Mouse (Mus musculus) small intestine, adult 2 months (tissue): ENCODE measurements around the gene Appl2. TPM values are rescaled to one million over a fixed set of nuclear protein-coding genes. Genes with fewer than 3 reads are reported as not detected.
A peak's percentile ranks its signal among the peaks of the same experiment; 100 is the strongest.
"Not testable (repeated sequence)": the region's sequence is repeated elsewhere in the genome, so short reads cannot be mapped to it uniquely, and the experiment has no call there.

Source experiments
- H3K27ac ChIP-seq: fragments of 200-500 bp; 2 replicates; pipeline ENCODE4 v1.5.1; 2012; ENCODE audit warnings: low read depth, low read length, control low read depth, inconsistent platforms; ENCODE audit not compliant: insufficient read depth
- H3K27me3 ChIP-seq: fragments of 200-500 bp; 2 replicates; pipeline ENCODE4 v1.6.1; 2012; ENCODE audit warnings: mild to moderate bottlenecking, moderate library complexity, low read length, inconsistent platforms; ENCODE audit not compliant: control insufficient read depth, insufficient read depth
- H3K36me3 ChIP-seq: fragments of 200-500 bp; 2 replicates; pipeline ENCODE4 v1.6.1; 2012; ENCODE audit warnings: mild to moderate bottlenecking, low read length, control low read depth, inconsistent platforms; ENCODE audit not compliant: control insufficient read depth, insufficient read depth
- H3K4me1 ChIP-seq: fragments of 200-500 bp; 2 replicates; pipeline ENCODE4 v1.6.1; 2012; ENCODE audit warnings: low read length, inconsistent platforms, mixed read lengths; ENCODE audit not compliant: control insufficient read depth, insufficient read depth, insufficient read length
- H3K4me3 ChIP-seq: fragments of 200-500 bp; 2 replicates; pipeline ENCODE4 v1.5.1; 2012; ENCODE audit warnings: low read depth, mild to moderate bottlenecking, control low read depth, inconsistent platforms, low read length, moderate library complexity
- CTCF ChIP-seq: fragments of 200-500 bp; IDR thresholded peaks from 2 replicates; pipeline ENCODE4 v1.5.1; 2012; ENCODE audit warnings: low read depth, mild to moderate bottlenecking, control low read depth, inconsistent platforms, low read length, moderate library complexity, mixed read lengths; ENCODE audit not compliant: insufficient replicate concordance, insufficient read length; ENCODE audit errors: extremely low read depth
- POLR2A ChIP-seq: fragments of 200-500 bp; IDR thresholded peaks from 2 replicates; pipeline ENCODE4 v1.6.1; 2012; ENCODE audit warnings: low read depth, mild to moderate bottlenecking, control low read depth, inconsistent platforms, low read length, moderate library complexity
- WGBS: fragments of 180-500 bp; shearing (Covaris S2); methylation state at CpG from one replicate; pipeline ENCODE4 v1.1.7; 2018; 5-methylcytosine and 5-hydroxymethylcytosine counted together
- polyA plus RNA-seq: library from polyadenylated mRNA; depleted of rRNA; stranded (reverse); fragments of >200 nt; gene quantifications from 2 replicates; pipeline ENCODE4 v1.2.3, GENCODE M21; 2012

Appl2 gene
- polyA plus RNA-seq, 1 experiment: 33.9 TPM

GRCm38 (mm10) chr10:83660605-83661004, 12.1 kb upstream of the Appl2 start:
- Histone ChIP-seq H3K4me1 (peaks cover 6% of the 10 kb centered on the region; the same call in 1 of the 2 replicates), H3K36me3 (no peaks in the 10 kb centered on the region), H3K27ac (no peak overlapping the region), H3K27me3 (no peaks in the 10 kb centered on the region), H3K4me3 (no peak overlapping the region)
- 69% methylated on average over 4 of the region's 4 CpGs for WGBS
- no peak for TF ChIP-seq POLR2A

DNA sequence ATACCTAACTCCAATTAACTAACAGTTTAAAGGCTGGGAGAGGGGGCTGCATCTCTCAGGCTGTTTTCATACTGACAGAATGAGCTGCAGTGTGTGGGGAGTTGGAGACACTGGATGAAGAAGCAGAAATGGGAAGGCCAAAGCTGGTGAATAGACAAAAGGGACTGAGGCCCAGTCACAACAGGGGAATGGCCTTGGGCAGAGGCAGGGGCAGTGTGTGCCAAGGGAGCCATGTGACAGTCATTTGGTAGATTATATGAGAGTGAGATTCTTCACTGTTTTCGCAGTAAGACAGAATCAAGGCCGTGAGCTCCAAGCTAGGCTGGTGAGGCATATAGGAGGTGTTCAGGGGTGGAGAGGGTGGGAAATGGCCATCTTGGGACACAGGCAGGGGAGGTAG, 6.1 kb upstream of the Appl2 start:
- H3K4me3 ChIP-seq: no peak overlapping the region
- 83% methylated on average over 2 of the region's 2 CpGs for WGBS
- no peak overlapping the region for H3K27ac ChIP-seq
- H3K4me1 ChIP-seq: peaks cover 7% of the 10 kb centered on the region; the same call in 1 of the 2 replicates
- no peaks in the 10 kb centered on the region for H3K36me3 ChIP-seq
- no peak for TF ChIP-seq CTCF
- no peaks in the 10 kb centered on the region for H3K27me3 ChIP-seq

GRCm38 (mm10) chr10:83652205-83652866, 3.8 kb upstream of the Appl2 start:
- H3K36me3 ChIP-seq, H3K4me1 ChIP-seq, H3K4me3 ChIP-seq, H3K27ac ChIP-seq, H3K27me3 ChIP-seq: not testable (repeated sequence)
- 82% methylated on average over 19 of the region's 19 CpGs for WGBS

GRCm38 (mm10) chr10:83649037-83649436, 499 bp upstream of the Appl2 start:
- no peak overlapping the region for H3K27ac ChIP-seq
- H3K27me3 ChIP-seq: no peaks in the 10 kb centered on the region
- H3K4me3 ChIP-seq: peak overlapping the region; percentile 85
- TF ChIP-seq CTCF (no peak), POLR2A (no peak)
- WGBS: 16% methylated on average over 6 of the region's 6 CpGs
- H3K4me1 ChIP-seq: peaks cover 15% of the 10 kb centered on the region; the same call in 1 of the 2 replicates
- no peaks in the 10 kb centered on the region for H3K36me3 ChIP-seq

DNA sequence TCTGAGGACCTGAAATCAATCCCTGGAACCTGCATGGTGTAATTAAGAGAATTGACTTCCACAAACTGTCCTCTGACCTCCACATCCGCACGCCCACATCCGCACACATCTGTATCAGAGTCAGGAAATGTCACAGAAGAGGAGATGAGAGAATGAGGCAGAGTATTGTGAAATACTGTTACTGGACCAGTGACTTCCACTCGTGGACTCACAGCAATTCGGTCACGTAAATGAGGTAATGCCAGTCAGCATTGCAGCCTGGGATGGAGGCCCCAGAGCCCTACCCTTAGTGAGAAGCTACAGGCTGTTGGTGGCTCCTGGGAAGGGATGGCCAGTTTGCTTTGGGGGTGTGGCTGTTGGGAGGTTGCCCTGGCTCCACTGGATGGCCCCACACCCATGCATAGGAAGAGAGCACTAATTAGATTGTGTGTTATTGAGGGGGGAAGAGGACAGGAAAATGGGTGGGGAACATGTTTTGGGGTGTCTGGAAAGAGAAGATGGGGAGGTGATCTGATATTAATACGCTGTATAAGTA, 2.1 kb downstream of the Appl2 start:
- TF ChIP-seq POLR2A: no peak
- TF ChIP-seq CTCF: no peak

DNA sequence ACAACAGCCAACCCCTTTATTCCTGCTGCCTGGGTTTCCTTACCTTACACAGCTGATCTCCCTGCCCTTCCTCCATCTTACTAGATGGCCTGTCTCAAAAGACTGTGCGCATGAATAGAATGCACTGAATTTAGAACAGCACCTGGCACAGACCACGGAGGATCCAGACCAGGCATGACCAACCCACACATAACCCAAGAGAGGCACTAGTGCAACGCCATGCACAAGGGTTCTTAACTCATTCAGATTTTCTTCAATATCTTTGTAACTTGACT, 2.9 kb downstream of the Appl2 start:
- 83% methylated on average over 3 of the region's 3 CpGs for WGBS

More for the DNA sequence above, 2.1 kb downstream of the Appl2 start:
- no peaks in the 10 kb centered on the region for H3K36me3 ChIP-seq
- H3K4me3 ChIP-seq: no peak overlapping the region
- H3K27ac ChIP-seq: peak overlapping the region; percentile 2
- peaks cover 15% of the 10 kb centered on the region; the same call in 1 of the 2 replicates for H3K4me1 ChIP-seq
- no peaks in the 10 kb centered on the region for H3K27me3 ChIP-seq
- 70% methylated on average over 7 of the region's 7 CpGs for WGBS

DNA sequence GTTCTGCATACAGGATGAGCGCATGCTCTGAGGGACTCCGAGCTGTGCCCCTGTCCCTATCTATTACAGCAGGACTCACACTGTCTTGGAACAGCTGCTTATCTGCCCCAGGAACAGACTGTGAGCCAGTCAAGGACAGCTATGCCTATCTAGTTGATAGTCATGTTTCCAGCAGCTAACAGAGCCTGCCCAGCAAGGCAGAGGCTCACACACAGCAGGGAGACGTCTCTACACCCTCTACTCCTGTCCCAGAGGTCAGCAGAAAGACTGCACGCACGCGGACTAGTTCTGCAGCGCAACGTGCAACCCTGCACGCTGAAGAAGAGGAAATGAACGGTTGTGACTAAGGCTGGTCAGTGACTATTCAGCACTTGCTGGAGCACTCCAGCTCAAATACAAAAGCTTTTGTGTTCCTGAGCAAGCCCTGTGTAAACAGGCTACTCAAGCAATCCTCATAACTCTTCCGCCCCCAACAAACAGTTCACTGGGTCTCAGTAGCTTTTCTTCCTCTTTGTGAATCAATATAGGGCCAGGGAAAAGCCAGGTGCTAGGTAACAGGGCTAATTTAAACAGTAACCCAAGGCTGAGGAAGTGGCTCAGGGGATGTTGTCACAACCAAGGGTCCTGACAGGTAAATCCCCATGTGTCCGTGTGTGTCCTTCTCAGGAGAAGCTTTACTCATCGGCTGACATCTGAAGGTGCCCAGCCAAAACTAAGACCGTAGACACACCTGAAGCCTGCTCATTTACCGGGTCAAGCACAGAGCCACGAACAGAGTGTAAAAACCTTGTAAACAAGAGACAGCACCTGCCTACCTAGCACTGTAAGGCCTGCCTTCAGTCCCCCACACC, 3.4 kb downstream of the Appl2 start:
- Histone ChIP-seq H3K27ac (peak overlapping the region; percentile 72), H3K4me3 (no peak overlapping the region), H3K4me1 (peaks cover 16% of the 10 kb centered on the region; the same call in 1 of the 2 replicates), H3K27me3 (no peaks in the 10 kb centered on the region), H3K36me3 (no peaks in the 10 kb centered on the region)
- TF ChIP-seq POLR2A (no peak), CTCF (no peak)
- 30% methylated on average over 16 of the region's 16 CpGs for WGBS

More for the DNA sequence above, 2.9 kb downstream of the Appl2 start:
- H3K4me3 ChIP-seq: no peak overlapping the region
- H3K36me3 ChIP-seq: no peaks in the 10 kb centered on the region
- no peak for TF ChIP-seq POLR2A
- peak overlapping the region; percentile 72 for H3K27ac ChIP-seq
- no peaks in the 10 kb centered on the region for H3K27me3 ChIP-seq
- peaks cover 16% of the 10 kb centered on the region; the same call in 1 of the 2 replicates for H3K4me1 ChIP-seq

- TF ChIP-seq CTCF: no peak
- no peak for TF ChIP-seq POLR2A
- 80% methylated on average over 8 of the region's 8 CpGs for WGBS
- H3K4me3 ChIP-seq: no peak overlapping the region
- no peaks in the 10 kb centered on the region for H3K27me3 ChIP-seq
- H3K36me3 ChIP-seq: 0 out of 2 replicates have a peak, but pooled peaks cover 6% of the 10 kb centered on the region
- H3K27ac ChIP-seq: peak overlapping the region; percentile 72
- H3K4me1 ChIP-seq: peaks cover 16% of the 10 kb centered on the region; the same call in 1 of the 2 replicates
Observed at GRCm38 (mm10) chr10:83644167-83644566, 4.4 kb downstream of the Appl2 start.
